Mouse (Mus musculus): ENCODE measurements around the gene Zbtb16. TPM values are rescaled to one million over a fixed set of nuclear protein-coding genes. Genes with fewer than 3 reads are reported as not detected.

The Zbtb16 gene
- total RNA-seq (2021), result 10 to 100 TPM; 85.9 to 92.1 TPM
- long read RNA-seq, experiment 1, partial matches to known transcripts, result 0 of 5 reads
- long read RNA-seq, experiment 1, other reads (novel, unspliced or antisense), result 4 of 5 reads
- long read RNA-seq, experiment 2, partial matches to known transcripts, result 0 of 2 reads
- long read RNA-seq, experiment 2, other reads (novel, unspliced or antisense), result 1 of 2 reads

DNA sequence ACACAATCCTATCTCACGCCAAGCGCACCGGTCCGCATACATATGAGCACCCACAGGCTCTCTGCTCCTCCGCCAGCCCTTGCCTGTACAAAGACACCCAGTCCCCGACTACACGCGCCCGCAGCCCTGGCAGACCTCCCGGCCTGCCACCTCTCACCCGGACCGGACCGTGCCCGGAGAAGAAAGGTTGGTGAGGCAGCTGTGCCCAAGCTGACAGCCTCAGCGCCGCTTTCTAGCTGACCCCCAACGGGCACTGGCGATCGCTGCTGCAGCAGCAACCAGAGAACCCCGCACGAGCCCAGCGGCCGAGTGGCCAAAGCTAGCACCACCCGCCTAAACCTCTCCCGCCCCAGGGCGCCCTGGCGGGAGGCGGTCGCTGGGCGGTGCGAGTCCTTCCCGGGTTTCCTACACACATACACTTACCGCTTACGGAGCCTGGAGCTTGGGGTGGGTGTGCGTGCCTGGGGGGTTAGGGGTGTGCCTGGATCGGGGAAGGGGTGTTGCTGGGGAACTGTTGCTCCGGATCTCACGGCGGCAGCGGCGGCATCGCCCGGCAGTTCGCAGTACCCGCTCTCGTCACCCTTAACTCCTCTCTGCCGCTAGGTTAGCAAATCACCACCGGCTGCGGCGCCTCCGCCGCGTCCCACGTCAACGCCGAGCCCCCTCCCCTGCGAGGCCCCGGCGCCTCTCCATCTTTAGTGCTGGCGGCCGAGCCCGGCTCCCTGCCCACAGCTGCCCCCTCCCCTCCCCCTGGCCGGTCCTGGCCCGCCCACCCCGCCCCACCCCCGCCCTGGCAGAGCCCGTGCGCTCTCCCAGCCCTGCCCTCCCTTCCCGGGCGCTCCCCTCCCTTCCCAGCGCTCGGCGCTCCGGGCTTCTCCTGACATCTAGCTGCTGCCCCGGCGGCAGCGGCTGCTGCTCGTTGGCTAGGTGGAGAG, at the start of gene Zbtb16:
TSS of gene Zbtb16 (minus strand) at position 592 of the 935 bp plus-strand sequence.
- peak; percentile 79 to 88 for DNase-seq (ENCODE audit: low spot score in 2 of 2)

GRCm38 (mm10) chr9:48872896-48873295, 36.9 kb upstream of the Zbtb16 start:
- DNase-seq (ENCODE audit: low spot score in 2 of 2), result no peak

DNA sequence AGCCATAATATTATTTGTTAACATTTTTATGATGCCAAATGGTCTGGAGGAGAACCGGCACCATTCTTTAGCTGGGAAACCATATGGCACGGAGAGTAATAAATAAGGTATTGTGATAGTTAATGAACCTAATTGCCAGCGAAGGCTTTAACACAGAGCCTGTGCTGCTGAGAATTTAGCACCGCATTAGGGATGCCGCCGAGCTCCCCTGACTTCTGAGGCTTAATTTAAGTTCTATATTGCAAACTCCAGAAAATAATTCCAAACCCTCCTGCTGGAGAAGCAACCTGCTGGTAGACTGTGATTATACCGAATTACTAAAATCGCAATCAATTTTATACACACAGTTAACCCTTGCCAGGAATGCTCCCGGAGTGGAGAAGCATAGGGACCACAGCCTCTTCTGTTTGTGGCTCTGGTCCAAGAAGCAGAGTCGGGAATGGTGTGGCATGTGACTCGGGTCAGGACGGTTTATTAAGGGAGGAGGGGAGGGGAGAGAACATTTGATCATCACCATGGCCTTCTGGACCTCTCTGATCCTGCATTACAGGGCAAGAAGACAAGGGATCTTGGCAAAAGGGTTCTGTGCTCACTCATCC, 30.6 kb upstream of the Zbtb16 start:
- no peak for DNase-seq (ENCODE audit: low spot score in 2 of 2)

DNA sequence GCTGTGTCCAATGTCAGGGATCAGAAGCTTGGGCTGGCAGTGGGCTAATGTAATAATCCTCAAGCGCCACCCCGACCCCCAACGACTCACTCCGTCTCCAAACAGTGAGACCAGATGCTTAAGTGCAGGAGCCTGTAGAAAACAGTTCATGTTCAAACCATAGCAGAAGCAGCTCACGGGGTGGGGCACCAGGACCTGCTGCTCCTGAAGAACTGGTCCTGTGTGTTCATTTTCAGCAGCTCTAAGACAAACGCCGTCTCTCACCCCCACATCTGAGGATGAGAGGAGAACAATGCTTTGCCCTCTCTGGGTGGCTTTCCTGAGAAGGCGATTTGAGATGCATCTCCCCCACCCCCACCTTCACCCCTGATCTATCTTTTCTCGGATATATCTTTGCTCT, 29.2 kb upstream of the Zbtb16 start:
- no peak for DNase-seq (ENCODE audit: low spot score in 2 of 2)

DNA sequence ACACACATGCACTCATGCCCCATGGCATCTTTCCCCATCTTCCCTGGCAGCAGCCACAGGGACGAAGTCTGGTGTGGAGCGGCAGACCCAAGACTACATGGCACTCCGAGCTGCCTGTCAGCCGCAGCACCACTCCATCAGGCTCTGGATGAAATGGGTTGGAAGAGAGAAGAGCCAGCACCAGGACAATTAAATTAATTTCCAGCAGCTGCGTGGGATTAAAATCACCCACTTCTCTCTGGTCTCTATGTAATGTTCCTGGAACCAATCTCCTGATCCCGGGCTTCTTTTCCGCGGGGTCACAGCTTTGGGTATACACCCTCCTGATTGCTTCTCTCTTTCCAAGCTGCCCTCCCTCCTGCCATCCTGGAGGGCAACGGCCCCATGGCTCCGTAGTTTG, 25.5 kb upstream of the Zbtb16 start:
- DNase-seq (ENCODE audit: low spot score in 2 of 2), result no peak

- peak; percentile 55 to 73 for DNase-seq (ENCODE audit: low spot score in 2 of 2)
These were observed 24.5 kb upstream of the Zbtb16 start for GRCm38 (mm10) chr9:48860526-48860845.

GRCm38 (mm10) chr9:48859828-48860525, 24.0 kb upstream of the Zbtb16 start:
- DNase-seq (ENCODE audit: low spot score in 2 of 2), result no peak

GRCm38 (mm10) chr9:48857944-48858343, 21.9 kb upstream of the Zbtb16 start:
- DNase-seq (ENCODE audit: low spot score in 2 of 2), result no peak

DNA sequence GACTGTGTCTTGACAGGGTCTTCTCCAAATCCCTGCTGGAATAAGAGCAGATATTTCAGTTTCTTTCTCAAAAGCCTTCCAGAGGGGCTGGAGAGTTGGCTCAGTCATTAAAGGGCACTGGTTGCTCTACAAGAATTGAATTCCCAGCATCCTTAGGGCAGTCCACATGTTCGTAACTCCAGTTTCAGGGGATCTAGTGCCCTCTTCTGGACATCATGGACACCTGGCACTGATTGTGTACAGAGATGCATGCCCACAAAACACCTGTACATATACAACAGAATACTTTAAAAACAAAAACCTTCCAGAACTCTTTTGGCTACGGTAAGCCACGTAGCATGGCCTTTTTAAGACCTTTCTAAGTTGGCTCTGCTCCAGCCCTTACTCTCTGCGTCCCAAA, 20.2 kb upstream of the Zbtb16 start:
- DNase-seq (ENCODE audit: low spot score in 2 of 2), result no peak

DNA sequence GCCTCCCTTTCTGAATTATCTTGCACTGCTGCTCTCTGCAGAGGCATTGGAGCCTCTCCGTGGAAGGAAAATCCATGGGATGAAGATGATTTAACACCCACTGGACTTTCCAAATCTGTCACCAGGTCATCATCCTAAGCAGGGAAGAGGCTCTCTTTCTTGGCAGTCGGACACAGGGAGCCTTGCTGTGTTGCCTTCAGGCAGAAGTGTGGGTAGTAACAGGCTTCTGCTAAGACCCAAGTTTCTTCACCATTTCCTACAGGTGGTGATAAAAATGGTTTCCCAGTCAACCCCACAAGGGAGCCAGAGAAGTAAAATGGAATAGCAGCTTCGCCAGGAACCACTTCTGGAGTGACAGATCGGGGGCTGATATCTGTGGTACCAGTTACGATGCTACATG, 13.5 kb upstream of the Zbtb16 start:
- DNase-seq (ENCODE audit: low spot score in 2 of 2), result no peak

GRCm38 (mm10) chr9:48839568-48839967, 3.5 kb upstream of the Zbtb16 start:
- no peak for DNase-seq (ENCODE audit: low spot score in 2 of 2)

GRCm38 (mm10) chr9:48838346-48838745, 2.3 kb upstream of the Zbtb16 start:
- DNase-seq (ENCODE audit: low spot score in 2 of 2), result no peak

- DNase-seq (ENCODE audit: low spot score in 2 of 2), result no peak
These were observed 1.2 kb upstream of the Zbtb16 start for GRCm38 (mm10) chr9:48837181-48837580.

GRCm38 (mm10) chr9:48836566-48836930, 526 bp upstream of the Zbtb16 start:
- no peak for DNase-seq (ENCODE audit: low spot score in 2 of 2)

GRCm38 (mm10) chr9:48834541-48835411, 1.2 kb downstream of the Zbtb16 start:
- DNase-seq (ENCODE audit: low spot score in 2 of 2), result peak; percentile 45 to 49

DNA sequence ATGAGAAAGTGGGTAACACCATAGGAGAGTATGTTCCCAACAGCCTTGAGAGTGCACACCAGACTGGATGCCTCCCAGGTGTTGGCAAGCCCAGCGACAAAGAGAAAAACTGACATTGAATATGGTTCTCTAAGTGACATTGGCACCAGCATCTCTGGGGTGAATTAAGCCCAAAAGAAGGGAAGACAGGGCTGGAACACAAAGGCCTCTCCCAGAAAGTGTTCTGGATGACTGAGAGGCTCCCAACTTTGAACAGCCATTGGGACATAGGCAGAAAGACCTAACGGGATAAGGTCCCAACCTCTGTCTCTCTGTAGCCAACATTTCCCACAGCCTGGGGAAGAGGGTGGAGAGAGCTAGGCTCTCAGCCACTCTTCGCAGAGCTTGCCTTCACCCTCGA, 2.0 kb downstream of the Zbtb16 start:
- no peak for DNase-seq (ENCODE audit: low spot score in 2 of 2)

DNA sequence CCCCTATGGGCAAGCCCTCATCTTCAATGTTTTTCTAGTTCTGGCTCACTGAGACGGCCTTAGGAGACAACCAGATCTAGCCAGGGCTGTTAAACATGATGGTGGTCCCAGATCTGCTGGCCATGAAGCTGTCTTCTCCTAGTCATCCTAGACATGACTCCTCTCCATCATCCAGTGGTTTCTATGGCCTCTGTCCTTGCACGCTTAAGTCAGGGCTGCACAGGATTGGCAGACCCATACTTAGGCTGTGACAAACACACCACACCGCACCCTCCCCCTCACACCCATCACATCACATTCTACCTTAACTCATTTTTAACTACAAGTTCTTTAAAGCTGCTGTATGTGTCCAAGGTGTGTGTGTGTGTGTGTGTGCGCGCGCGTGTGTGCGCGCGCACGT, 2.5 kb downstream of the Zbtb16 start:
- no peak for DNase-seq (ENCODE audit: low spot score in 2 of 2)

- DNase-seq (ENCODE audit: low spot score in 2 of 2), result no peak
These were observed 3.4 kb downstream of the Zbtb16 start for GRCm38 (mm10) chr9:48832473-48833100.

- DNase-seq (ENCODE audit: low spot score in 2 of 2), result no peak
These were observed 4.2 kb downstream of the Zbtb16 start for GRCm38 (mm10) chr9:48831560-48832460.
